Mouse (Mus musculus) MN1 (cell line): ENCODE data around the gene Mcf2l.

Experiments
- DNase-seq: peaks from one replicate; pipeline ENCODE4 v3.0.0-alpha.2; 2016; ENCODE audit warnings: low spot score

Mcf2l gene

DNA sequence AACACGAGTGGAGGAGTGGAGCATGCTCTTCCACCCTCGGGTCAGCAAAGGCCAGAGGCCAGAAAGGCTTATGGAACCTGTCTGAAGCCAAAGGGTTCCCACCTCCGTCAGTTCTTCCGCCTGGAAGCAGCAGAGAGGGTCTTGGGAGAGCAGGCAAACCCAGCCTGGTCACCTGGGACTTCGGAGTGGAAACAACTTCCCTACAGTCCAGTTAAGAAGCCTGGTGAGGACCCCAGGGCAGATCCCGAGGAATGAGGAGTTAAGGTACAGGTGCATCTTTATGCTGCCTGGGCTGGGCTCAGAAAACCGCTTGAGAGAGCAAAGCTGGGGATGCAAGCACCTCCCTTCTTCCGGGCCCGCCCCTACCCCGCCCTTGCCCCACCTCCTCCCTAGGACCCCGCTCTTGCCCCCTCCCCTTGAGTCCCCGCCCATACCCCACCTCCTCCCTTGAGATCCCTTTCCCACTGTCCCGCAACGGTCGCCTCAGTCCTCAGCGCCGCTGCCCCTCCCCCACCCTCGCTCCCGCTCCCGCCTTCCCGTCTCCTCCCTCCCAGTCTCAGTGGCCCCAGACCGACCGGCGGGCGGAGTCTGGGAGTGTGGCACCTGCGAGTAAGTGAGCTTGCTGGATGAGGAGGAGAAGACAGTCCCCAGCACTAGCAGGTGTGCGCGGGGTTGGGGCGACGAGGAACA is at the start of gene Mcf2l:
TSS of gene Mcf2l (plus strand) at position 450 of the 690 bp plus-strand sequence.
- DNase-seq: no peak

DNA sequence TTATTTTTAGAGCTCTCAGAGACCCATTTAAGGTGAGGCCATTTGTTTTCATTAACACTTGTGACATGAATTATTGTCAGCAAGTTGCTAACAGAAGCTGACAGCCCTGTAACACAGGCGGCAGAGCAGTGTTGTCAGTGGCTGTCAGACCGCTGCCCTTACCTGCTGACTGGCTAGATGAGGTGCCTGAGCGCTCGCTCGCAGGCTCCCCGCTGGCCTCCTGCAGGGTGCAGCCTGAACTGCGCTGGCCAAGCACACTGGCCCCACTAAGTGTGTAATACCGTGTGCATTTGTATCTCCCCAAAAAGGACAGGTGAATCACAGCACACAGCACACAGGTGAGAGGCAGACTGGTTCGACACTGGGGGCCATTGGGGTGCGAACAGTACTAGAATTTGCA is 49.0 kb upstream of the Mcf2l start:
- DNase-seq: no peak

DNA sequence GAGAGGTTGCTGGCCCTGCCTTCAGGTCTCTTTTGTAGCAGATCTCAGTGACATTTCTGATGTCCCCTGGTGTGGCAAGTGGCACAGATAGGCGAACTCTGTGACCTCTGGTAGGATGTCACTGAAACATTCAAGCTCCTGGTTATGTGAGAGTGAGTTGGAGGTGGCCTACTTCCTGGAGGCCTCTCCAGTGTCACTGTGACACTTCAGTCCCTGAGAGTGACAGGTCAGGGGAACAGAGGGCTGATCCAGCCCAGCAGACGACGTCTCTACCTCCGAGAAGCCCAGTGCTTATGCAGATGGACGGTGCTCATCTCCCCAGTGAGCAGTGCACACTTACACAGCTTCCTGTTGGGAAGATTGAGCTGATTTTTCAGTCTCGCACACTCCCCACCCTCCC is 48.4 kb upstream of the Mcf2l start:
- no peak for DNase-seq

DNA sequence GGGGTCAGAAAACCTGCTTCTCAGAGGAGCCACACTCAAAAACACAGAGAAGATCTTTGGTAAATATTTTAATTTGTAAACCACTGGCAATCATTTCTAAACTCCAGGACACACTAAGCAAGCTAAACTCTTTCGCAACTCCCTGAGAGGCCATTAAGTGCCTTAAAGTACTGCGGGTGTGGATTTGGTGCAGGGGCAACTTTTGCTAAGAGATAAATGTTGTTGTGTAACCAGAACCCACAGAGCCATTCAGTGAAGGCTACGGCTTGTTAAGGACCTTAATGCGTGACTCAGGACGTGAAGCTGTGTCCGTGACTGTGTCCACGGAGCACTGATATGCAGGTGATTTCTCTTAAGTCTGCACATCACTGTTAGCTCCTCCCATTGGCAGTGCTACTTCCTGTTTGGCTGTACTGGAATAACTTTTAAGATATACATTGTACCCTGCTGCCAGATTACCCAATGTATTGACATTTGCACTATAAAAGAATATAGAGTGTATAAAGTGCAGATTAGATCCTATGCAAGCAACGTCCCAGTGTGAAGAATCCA is 47.8 kb upstream of the Mcf2l start:
- DNase-seq: no peak

GRCm38 (mm10) chr8:12827124-12827523 is 46.5 kb upstream of the Mcf2l start:
- DNase-seq: no peak

DNA sequence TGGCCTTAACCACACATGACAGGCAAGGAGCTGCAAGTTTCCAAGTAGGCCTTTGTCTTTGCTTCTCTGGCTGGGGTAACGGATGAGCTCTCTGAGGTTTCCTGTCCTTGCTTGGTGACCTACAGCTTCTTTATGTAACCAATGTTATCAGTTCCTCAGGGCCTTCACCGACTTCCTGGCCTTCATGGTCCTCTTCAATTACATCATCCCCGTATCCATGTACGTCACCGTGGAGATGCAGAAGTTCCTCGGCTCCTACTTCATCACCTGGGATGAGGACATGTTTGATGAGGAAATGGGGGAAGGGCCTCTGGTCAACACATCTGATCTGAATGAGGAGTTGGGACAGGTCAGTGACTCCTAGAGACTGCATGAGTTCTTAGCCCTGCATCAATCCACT is 45.3 kb upstream of the Mcf2l start:
- DNase-seq: no peak

DNA sequence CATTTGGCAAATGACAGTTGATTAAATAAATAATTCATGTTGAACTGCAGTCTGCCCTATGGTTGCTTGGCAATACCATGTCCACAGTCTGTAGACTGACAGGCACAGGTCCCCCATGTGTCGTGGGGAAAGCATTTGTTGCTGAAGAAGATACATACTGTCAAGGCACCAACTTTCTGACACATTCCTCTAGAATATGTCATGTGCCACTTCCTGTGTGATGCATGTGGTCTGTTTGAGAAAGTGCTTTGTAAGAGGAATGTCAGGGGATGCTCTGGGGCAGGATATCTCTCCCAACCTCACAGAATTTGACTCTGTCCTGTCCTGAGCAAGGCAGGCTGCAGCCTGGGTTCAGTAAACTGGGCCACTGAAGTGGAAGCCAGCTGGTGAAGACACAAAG is 44.2 kb upstream of the Mcf2l start:
- no peak for DNase-seq

- DNase-seq: no peak
Observed at GRCm38 (mm10) chr8:12831659-12832589, 41.7 kb upstream of the Mcf2l start.

DNA sequence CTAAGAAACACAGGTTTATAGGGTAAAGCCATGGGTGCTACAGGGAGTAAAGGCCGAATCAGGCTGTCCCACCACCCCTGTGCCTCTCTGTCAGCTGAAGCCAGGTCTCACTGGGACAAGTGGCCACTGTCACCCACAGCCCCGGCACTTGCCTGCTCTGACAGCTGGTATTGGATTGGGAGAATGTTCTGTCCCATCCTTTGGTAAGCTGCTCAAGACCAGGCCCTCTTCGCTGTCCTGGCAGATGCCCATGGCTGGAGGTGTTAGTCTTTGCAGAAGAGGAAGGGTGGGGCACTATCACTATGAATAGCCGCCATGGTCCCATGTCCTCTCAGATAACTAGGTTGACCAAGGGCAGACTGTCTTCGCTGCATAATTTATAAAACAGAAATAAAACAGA is 40.0 kb upstream of the Mcf2l start:
- DNase-seq: no peak

DNA sequence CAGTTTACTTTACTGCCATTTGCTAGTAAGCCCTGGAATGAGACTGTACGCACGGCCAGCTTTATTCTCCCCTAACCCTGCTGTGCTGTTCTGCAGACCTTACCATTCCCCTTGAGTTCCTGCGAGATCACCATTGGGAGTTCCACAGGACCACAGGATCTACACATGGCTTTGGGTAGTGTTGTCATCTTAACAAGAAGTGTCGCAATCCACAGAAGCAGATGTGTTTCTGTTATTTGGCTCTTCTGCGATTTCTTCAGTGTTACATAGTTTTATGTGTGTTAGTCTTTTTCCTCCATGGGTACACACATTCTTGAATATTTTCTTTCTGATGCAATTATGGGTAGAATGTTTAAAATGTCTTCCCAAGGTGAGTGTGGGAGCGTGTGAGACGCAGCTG is 32.8 kb upstream of the Mcf2l start:
- DNase-seq: no peak

DNA sequence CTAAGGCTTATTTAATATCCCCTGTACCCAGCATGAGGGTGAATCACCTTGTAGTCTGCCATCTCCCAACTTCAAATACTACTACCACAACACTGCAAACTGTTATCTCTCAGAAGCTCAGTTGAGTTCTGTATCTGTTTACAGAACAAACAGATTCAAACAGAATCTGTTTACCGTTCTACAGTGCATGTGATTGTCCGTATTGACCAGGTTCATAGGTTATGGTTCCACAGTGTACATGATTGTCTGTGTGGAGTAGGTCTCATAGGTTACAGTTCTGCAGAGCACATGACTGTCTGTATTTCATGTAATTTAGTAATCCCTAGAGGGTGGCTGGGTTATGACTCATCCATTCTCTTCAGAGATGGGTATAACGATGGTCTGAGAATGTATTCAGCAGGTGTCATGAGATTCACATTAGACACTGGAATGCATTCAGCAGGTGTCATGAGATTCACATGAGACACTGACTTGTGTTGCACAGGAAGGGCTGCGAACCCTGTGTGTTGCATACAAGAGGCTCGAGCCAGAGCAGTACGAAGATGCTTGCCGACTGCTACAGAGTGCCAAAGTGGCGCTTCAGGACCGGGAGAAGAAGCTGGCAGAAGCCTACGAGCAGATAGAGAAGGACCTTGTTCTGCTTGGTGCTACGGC is 31.1 kb upstream of the Mcf2l start:
- no peak for DNase-seq

GRCm38 (mm10) chr8:12844347-12844950 is 29.2 kb upstream of the Mcf2l start:
- DNase-seq: no peak

DNA sequence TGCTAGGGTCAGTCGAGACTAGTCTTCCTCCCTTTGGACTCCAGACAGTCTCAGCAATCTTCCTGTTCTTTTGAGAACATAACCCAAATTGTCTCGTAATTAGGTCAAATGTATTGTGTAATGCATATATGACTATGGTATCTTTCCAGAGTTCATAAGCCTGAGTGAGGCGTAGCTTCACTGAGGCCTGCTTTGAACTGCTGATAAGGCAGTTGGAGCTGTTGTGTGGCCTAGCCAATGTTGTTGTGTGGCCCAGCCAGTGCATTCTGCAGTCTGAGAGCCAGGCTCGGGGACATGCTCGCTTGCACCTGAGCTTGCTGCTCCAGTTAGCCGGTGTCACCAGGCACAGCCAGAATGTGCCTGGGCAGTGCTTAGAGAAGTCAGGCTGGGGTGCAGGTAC is 27.2 kb upstream of the Mcf2l start:
- no peak for DNase-seq

- DNase-seq: no peak
Observed at GRCm38 (mm10) chr8:12851241-12851640, 22.4 kb upstream of the Mcf2l start.

DNA sequence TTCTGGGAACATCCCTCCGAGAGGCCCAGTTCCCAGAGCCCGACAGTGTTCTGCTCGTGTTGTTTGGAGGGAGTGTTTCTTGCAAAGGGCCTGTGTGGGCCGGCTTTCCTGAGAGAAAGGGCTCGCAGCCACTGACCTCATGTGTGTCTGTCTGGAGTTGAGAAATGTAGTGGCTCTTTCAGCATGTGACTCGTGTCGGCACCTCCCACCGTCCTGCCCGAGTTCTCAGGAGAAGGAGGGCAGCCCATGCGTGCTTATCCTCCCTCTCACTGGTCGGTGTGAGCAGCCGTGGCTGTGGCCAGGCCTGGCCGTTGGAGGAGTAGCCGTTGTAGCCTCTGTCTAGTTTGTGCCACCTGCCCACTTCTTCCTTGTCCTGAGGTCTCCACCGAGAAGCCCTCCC is 17.6 kb upstream of the Mcf2l start:
- DNase-seq: no peak

DNA sequence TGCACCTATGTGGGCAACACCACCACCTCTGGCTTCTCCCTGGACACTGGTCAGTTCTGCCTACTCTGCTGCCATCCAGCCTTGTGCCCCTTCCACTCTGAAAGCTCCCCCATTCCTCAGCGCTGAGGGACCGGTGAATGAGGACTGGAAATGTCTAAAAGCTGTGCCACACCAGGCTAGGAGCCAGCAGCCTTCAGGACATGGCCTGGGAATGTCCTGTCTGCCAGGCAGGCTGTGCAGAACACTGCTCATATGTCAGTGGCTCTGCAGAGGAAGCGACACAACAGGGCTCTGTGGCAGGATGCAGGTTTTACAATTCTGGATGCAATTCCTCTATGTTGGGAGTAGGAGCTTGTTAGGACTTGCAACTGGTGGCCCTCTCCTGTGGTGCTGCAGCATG is 10.5 kb upstream of the Mcf2l start:
- no peak for DNase-seq

DNA sequence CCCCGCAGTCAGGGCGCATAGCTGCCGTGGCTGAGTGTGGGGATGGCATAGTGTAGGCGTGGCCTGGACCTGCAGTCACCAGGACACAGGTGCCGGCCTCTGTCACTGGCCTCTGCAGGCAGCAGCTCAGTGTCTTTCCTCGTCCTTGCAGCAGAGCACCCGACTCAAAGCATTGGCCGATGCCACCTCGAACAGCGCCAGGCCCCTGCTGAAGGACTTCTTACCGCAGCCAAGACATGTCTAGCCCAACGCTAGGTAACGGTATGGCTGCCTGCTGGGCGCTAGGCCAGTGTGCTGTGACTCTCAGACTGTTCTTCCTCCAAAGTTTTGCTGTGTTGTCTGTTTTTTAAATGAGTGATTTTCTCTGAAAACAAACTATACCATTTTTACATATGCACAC is 10.0 kb upstream of the Mcf2l start:
- DNase-seq: no peak

DNA sequence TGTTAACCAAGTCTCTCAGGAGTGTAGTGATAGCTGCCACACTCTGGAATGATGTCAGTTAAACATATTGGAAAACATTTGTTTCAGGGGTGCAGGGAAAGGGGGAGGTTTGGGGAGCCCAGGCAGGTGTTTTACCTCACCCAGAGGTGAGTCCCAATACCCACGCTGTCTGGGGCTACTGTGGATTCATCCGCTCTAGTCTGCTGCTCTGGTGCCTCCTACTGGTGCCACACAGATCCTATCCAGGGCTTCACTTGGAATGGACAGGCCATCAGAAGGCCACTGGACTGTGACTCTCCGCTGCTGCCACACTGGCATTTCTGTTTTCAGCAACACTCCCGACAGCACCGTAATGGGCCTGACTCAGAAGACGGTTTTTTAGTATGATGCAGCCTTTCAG is 7.8 kb upstream of the Mcf2l start:
- DNase-seq: no peak

- no peak for DNase-seq
Observed at GRCm38 (mm10) chr8:12869661-12870060, 3.9 kb upstream of the Mcf2l start.

DNA sequence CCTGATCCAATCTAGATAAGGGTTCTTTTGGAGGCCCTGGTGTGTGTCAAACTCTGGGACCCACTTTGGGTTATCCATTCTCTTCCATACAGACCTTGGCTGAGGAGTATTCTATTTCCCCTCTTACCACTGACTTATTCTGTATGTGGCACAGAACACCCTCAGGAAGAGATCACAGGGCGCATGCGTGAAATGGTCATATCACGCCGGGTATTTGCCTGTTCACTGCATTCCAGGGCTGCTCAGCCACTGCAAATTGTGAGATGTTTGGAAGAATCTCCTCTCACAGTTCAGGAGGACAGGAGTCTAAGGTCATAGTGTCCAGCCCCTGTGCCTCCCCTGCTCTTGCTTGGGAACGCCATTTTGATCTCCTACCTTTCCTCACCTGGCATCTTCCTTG is 3.0 kb upstream of the Mcf2l start:
- no peak for DNase-seq

- DNase-seq: no peak
Observed at GRCm38 (mm10) chr8:12871461-12871860, 2.1 kb upstream of the Mcf2l start.

GRCm38 (mm10) chr8:12872983-12873356 is 636 bp upstream of the Mcf2l start:
- no peak for DNase-seq
